Mouse (Mus musculus): ENCODE measurements around the gene Myh14. TPM values are rescaled to one million over a fixed set of nuclear protein-coding genes. Genes with fewer than 3 reads are reported as not detected.

The Myh14 gene
- polyA plus RNA-seq, 2 experiments = 2.5 to 3.7 TPM

GRCm38 (mm10) chr7:44598336-44598735 lies 72.3 kb downstream of the Myh14 start:
- H3K27me3 ChIP-seq (ENCODE audit: control insufficient read depth, insufficient read depth, low read length) = peaks cover 32% of the 10 kb centered on the region
- DNase-seq (ENCODE audit: low spot score) (no peak), ATAC-seq (ENCODE audit: low FRiP score, low read depth) (no peak)
- whole genome bisulfite sequencing = 88% methylated on average over 11 of the region's 12 CpGs
- H3K9me3 ChIP-seq (ENCODE audit: control insufficient read depth, low read length) = no peaks in the 10 kb centered on the region
- no peaks in the 10 kb centered on the region for H3K36me3 ChIP-seq (ENCODE audit: control insufficient read depth, insufficient read depth, low read length)
- H3K4me2 ChIP-seq (replicated peaks; ENCODE audit: low read depth, low read length, severe bottlenecking) = no peak overlapping the region
- no peak overlapping the region for H3K27ac ChIP-seq (replicated peaks; ENCODE audit: low read depth, low read length)
- TF ChIP-seq POLR2A (IDR thresholded peaks at IDR 0.05; ENCODE audit: borderline replicate concordance, extremely low read depth, insufficient read depth, insufficient read length) = no peak
- no peak overlapping the region for H3K4me3 ChIP-seq (replicated peaks; ENCODE audit: low read length)
- peaks cover 6% of the 10 kb centered on the region; the same call in 1 of the 2 replicates for H3K4me1 ChIP-seq (ENCODE audit: control insufficient read depth, insufficient read depth, low read length)
- no peak overlapping the region for H3K9ac ChIP-seq (ENCODE audit: low read depth, low read length, severe bottlenecking)

GRCm38 (mm10) chr7:44597666-44598065 lies 73.0 kb downstream of the Myh14 start:
- Histone ChIP-seq H3K9ac (ENCODE audit: low read depth, low read length, severe bottlenecking) (no peak overlapping the region), H3K4me2 (replicated peaks; ENCODE audit: low read depth, low read length, severe bottlenecking) (no peak overlapping the region), H3K27me3 (ENCODE audit: control insufficient read depth, insufficient read depth, low read length) (peaks cover 32% of the 10 kb centered on the region), H3K4me1 (ENCODE audit: control insufficient read depth, insufficient read depth, low read length) (peaks cover 6% of the 10 kb centered on the region; the same call in 1 of the 2 replicates), H3K9me3 (ENCODE audit: control insufficient read depth, low read length) (no peaks in the 10 kb centered on the region), H3K36me3 (ENCODE audit: control insufficient read depth, insufficient read depth, low read length) (no peaks in the 10 kb centered on the region), H3K27ac (replicated peaks; ENCODE audit: low read depth, low read length) (no peak overlapping the region), H3K4me3 (replicated peaks; ENCODE audit: low read length) (no peak overlapping the region)
- no peak for ATAC-seq (ENCODE audit: low FRiP score, low read depth)
- DNase-seq (ENCODE audit: low spot score) = no peak
- no peak for TF ChIP-seq POLR2A (IDR thresholded peaks at IDR 0.05; ENCODE audit: borderline replicate concordance, extremely low read depth, insufficient read depth, insufficient read length)
- whole genome bisulfite sequencing = 83% methylated on average over 4 of the region's 4 CpGs

GRCm38 (mm10) chr7:44596996-44597538 lies 73.6 kb downstream of the Myh14 start:
- H3K36me3 ChIP-seq (ENCODE audit: control insufficient read depth, insufficient read depth, low read length) = no peaks in the 10 kb centered on the region
- ATAC-seq (ENCODE audit: low FRiP score, low read depth) = no peak
- no peak overlapping the region for H3K9ac ChIP-seq (ENCODE audit: low read depth, low read length, severe bottlenecking)
- H3K4me3 ChIP-seq (replicated peaks; ENCODE audit: low read length) = no peak overlapping the region
- 57% methylated on average over 5 of the region's 5 CpGs for WGBS
- H3K4me2 ChIP-seq (replicated peaks; ENCODE audit: low read depth, low read length, severe bottlenecking) = no peak overlapping the region
- no peak for TF ChIP-seq POLR2A (IDR thresholded peaks at IDR 0.05; ENCODE audit: borderline replicate concordance, extremely low read depth, insufficient read depth, insufficient read length)
- no peaks in the 10 kb centered on the region for H3K9me3 ChIP-seq (ENCODE audit: control insufficient read depth, low read length)
- no peak for DNase-seq (ENCODE audit: low spot score)
- H3K4me1 ChIP-seq (ENCODE audit: control insufficient read depth, insufficient read depth, low read length) = peaks cover 6% of the 10 kb centered on the region; the same call in 1 of the 2 replicates
- peaks cover 32% of the 10 kb centered on the region for H3K27me3 ChIP-seq (ENCODE audit: control insufficient read depth, insufficient read depth, low read length)
- no peak overlapping the region for H3K27ac ChIP-seq (replicated peaks; ENCODE audit: low read depth, low read length)

GRCm38 (mm10) chr7:44596051-44596450 lies 74.6 kb downstream of the Myh14 start:
- DNase-seq (ENCODE audit: low spot score) (no peak), ATAC-seq (ENCODE audit: low FRiP score, low read depth) (no peak)
- 83% methylated on average over 6 of the region's 6 CpGs for WGBS
- TF ChIP-seq POLR2A (IDR thresholded peaks at IDR 0.05; ENCODE audit: borderline replicate concordance, extremely low read depth, insufficient read depth, insufficient read length) = no peak
- H3K4me1 ChIP-seq (ENCODE audit: control insufficient read depth, insufficient read depth, low read length) = peaks cover 6% of the 10 kb centered on the region; the same call in 1 of the 2 replicates
- no peaks in the 10 kb centered on the region for H3K36me3 ChIP-seq (ENCODE audit: control insufficient read depth, insufficient read depth, low read length)
- H3K9ac ChIP-seq (ENCODE audit: low read depth, low read length, severe bottlenecking) = no peak overlapping the region
- H3K4me2 ChIP-seq (replicated peaks; ENCODE audit: low read depth, low read length, severe bottlenecking) = no peak overlapping the region
- H3K27me3 ChIP-seq (ENCODE audit: control insufficient read depth, insufficient read depth, low read length) = peaks cover 34% of the 10 kb centered on the region
- no peak overlapping the region for H3K27ac ChIP-seq (replicated peaks; ENCODE audit: low read depth, low read length)
- H3K4me3 ChIP-seq (replicated peaks; ENCODE audit: low read length) = no peak overlapping the region
- no peaks in the 10 kb centered on the region for H3K9me3 ChIP-seq (ENCODE audit: control insufficient read depth, low read length)

GRCm38 (mm10) chr7:44595131-44595561 lies 75.5 kb downstream of the Myh14 start:
- Histone ChIP-seq H3K4me2 (replicated peaks; ENCODE audit: low read depth, low read length, severe bottlenecking) (no peak overlapping the region), H3K27me3 (ENCODE audit: control insufficient read depth, insufficient read depth, low read length) (peaks cover 33% of the 10 kb centered on the region), H3K4me1 (ENCODE audit: control insufficient read depth, insufficient read depth, low read length) (peaks cover 6% of the 10 kb centered on the region; the same call in 1 of the 2 replicates), H3K9me3 (ENCODE audit: control insufficient read depth, low read length) (no peaks in the 10 kb centered on the region), H3K9ac (ENCODE audit: low read depth, low read length, severe bottlenecking) (no peak overlapping the region), H3K27ac (replicated peaks; ENCODE audit: low read depth, low read length) (no peak overlapping the region), H3K4me3 (replicated peaks; ENCODE audit: low read length) (no peak overlapping the region), H3K36me3 (ENCODE audit: control insufficient read depth, insufficient read depth, low read length) (no peaks in the 10 kb centered on the region)
- TF ChIP-seq POLR2A (IDR thresholded peaks at IDR 0.05; ENCODE audit: borderline replicate concordance, extremely low read depth, insufficient read depth, insufficient read length) = no peak
- DNase-seq (ENCODE audit: low spot score) (no peak), ATAC-seq (ENCODE audit: low FRiP score, low read depth) (no peak)
- WGBS = 92% methylated on average over 20 of the region's 20 CpGs

All from limb, embryonic 14.5 days (tissue).